Mouse (Mus musculus) stomach, postnatal 0 days (tissue): ENCODE results near the gene Cox8c. TPM values are rescaled to one million over a fixed set of nuclear protein-coding genes. Genes with fewer than 3 reads are reported as not detected.

Experiments used
- ATAC-seq: fragments of 200-750 bp; cut with Nextera tagmentation; 2 replicates; pipeline ENCODE4 v1.8.0; 2017; ENCODE audit not compliant: low FRiP score, low TSS enrichment
- DNase-seq: peaks from one replicate; pipeline ENCODE4 v3.0.0-alpha.2; 2016; ENCODE audit warnings: low spot score
- H3K27ac ChIP-seq: fragments of 300-500 bp; sonication (generic); replicated peaks from 2 replicates; pipeline ENCODE4 v1.5.1; 2014; ENCODE audit warnings: mild to moderate bottlenecking, control low read depth
- H3K27me3 ChIP-seq: fragments of 300-500 bp; sonication (generic); 2 replicates; pipeline ENCODE4 v1.6.1; 2014; ENCODE audit warnings: low read length; ENCODE audit not compliant: control insufficient read depth, insufficient read depth
- H3K36me3 ChIP-seq: fragments of 300-500 bp; sonication (generic); 2 replicates; pipeline ENCODE4 v1.6.1; 2014; ENCODE audit warnings: low read length, mixed read lengths; ENCODE audit not compliant: control insufficient read depth, insufficient read depth
- H3K4me1 ChIP-seq: fragments of 300-500 bp; sonication (generic); replicated peaks from 2 replicates; pipeline ENCODE4 v1.6.1; 2014; ENCODE audit warnings: antibody characterized with exemption; ENCODE audit not compliant: control insufficient read depth, insufficient read depth
- H3K4me2 ChIP-seq: fragments of 300-500 bp; sonication (generic); replicated peaks from 2 replicates; pipeline ENCODE4 v1.6.1; 2014; ENCODE audit warnings: low read depth, mild to moderate bottlenecking, control low read depth, moderate library complexity
- H3K4me3 ChIP-seq: fragments of 300-500 bp; sonication (generic); 2 replicates; pipeline ENCODE4 v1.5.1; 2014; ENCODE audit warnings: low read depth, low read length, control low read depth
- H3K9ac ChIP-seq: fragments of 300-500 bp; sonication (generic); 2 replicates; pipeline ENCODE4 v1.6.1; 2014; ENCODE audit warnings: mild to moderate bottlenecking, low read length, control low read depth, mixed read lengths
- H3K9me3 ChIP-seq: fragments of 300-500 bp; sonication (generic); 2 replicates; pipeline ENCODE4 v1.6.1; 2016; ENCODE audit warnings: low read length; ENCODE audit not compliant: control insufficient read depth
- CTCF ChIP-seq: IDR thresholded peaks from 2 replicates; pipeline ENCODE4 v1.5.1; 2016; ENCODE audit warnings: antibody characterized with exemption, low read depth, mild to moderate bottlenecking, moderate library complexity
- EP300 ChIP-seq: optimal IDR thresholded peaks from 2 replicates; pipeline ENCODE3; 2016; ENCODE audit warnings: antibody characterized with exemption
- WGBS: fragments of 180-500 bp; shearing (Covaris S2); extraction: QIAGEN DNeasy Blood & Tissue Kit; methylation state at CpG from one replicate; pipeline ENCODE4 v1.1.7; 2014; 5-methylcytosine and 5-hydroxymethylcytosine counted together
- polyA plus RNA-seq: library from polyadenylated mRNA; unstranded; fragments of >200 nt; fragmentation: Nextera tagmentation; extraction: Ambion mirVana; gene quantifications from 2 replicates; pipeline ENCODE4 v1.2.1, GENCODE M21; 2015

The Cox8c gene
- polyA plus RNA-seq, 1 experiment from 2014 or later, result not detected

DNA sequence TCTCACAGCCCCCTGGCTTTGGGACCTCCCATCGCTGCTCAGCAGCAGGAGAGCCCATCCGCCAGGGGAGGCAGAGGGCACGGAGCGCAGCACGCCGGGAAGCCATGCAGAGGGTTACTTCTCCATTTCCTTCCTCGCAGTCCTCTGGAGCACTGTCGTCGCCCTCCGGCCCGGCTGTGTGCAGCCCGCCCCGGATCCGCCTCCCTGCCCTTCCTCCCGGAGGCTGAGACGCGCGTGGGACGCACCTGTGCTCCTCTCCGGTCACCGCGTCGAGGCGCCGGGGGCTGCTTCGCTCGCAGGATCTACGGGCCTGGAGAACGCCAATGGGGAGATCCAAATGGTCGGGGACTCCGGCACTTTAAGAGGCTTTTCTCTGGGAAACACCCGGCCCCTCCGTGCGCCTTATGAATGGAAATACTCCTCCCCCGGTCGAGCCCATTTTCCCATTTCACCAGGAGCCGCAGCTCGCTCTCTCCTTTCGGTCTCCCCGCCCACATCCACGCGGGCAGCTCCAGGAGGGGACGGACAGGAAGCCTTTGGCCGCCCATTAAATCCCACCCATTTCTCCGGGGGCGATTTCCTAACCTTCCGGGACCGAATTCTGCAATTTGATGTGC is 49.8 kb downstream of the Cox8c start, which contains the start of gene Unc79:
Gene Unc79 (plus strand): TSS at position 82 of the 617 bp plus-strand sequence.
- ATAC-seq, result peak; percentile 57
- H3K36me3 ChIP-seq, result no peaks in the 10 kb centered on the region
- H3K9me3 ChIP-seq, result no peaks in the 10 kb centered on the region
- peak; percentile 47 for DNase-seq
- peak within 1 kb of the TSS; percentile 78 for H3K4me2 ChIP-seq
- under 1% methylated on average over 48 of the region's 48 CpGs for WGBS
- no peak within 1 kb of the TSS for H3K9ac ChIP-seq
- 0 out of 2 replicates have a peak, but pooled peaks cover 2% of the 10 kb centered on the region for H3K4me1 ChIP-seq
- no peaks in the 10 kb centered on the region for H3K27me3 ChIP-seq
- peak; percentile 41 for TF ChIP-seq CTCF
- no peak for TF ChIP-seq EP300
- H3K4me3 ChIP-seq, result peak within 1 kb of the TSS; percentile 45
- no peak within 1 kb of the TSS for H3K27ac ChIP-seq

DNA sequence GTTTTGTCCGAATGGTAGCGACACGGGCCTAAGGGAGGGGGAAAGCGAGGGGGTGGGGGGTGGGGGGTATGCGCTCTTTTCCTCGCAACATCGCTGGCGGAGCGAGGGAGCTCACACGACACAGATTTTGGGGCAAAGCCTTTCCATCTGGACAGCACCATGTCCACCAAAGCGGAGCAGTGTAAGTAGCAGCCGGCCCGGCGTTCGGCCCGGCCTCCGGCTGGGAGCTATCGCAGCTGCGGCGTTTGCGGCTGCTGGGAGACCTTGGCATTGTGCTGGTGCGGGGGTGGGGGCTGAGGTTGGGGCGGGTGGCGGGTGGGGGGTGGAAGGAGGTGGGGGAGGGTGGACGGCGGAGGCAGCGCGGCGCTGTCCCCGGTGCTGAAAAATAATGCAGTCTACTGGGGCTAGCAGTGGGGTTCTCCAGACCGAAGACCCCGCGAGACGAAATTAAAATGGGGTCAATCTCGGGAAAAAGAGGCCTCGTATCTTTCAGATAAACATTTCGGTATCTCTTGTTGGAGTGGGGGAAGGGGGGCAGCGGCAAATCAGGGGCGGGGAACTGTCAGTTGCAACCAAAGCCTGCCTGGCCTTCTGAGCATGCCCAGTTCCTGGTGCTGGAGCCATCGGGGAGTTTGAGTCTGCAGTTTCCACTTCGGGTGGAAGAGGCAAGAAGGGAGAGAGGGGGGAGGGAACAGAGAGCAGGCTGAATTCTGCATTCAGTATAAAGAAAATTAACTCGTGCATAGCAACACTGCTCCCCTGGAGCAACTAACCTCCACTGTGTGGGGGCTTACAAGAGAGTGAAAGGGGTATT is 50.5 kb downstream of the Cox8c start:
- under 1% methylated on average over 39 of the region's 42 CpGs for WGBS
- Histone ChIP-seq H3K9ac (no peak overlapping the region), H3K9me3 (no peaks in the 10 kb centered on the region), H3K4me1 (0 out of 2 replicates have a peak, but pooled peaks cover 2% of the 10 kb centered on the region), H3K36me3 (no peaks in the 10 kb centered on the region), H3K27me3 (no peaks in the 10 kb centered on the region), H3K4me2 (peak overlapping the region; percentile 78), H3K27ac (no peak overlapping the region), H3K4me3 (peak overlapping the region; percentile 45)
- DNase-seq (peak; percentile 55), ATAC-seq (peak; percentile 64; the same call in 1 of the 2 replicates)
- TF ChIP-seq EP300, result no peak
- TF ChIP-seq CTCF, result no peak

Other genes starting within 250 kb of the Cox8c start
- gene Itpk1, start 194.4 kb upstream of the Cox8c start, polyA plus RNA-seq, result 21.5 and 26.7 TPM in 2 replicates
- gene Moap1, start 155.7 kb upstream of the Cox8c start, polyA plus RNA-seq, result 8.1 and 9.5 TPM in 2 replicates
- 10.5 and 10.9 TPM in 2 replicates for gene Tmem251, start 155.6 kb upstream of the Cox8c start, polyA plus RNA-seq
- not detected in 2 replicates for gene Gm28051, start 141.6 kb upstream of the Cox8c start, polyA plus RNA-seq
- gene Gon7, start 141.5 kb upstream of the Cox8c start, polyA plus RNA-seq, result 13.6 and 14.7 TPM in 2 replicates
- 16.1 and 16.3 TPM in 2 replicates for gene Ubr7, start 141.3 kb upstream of the Cox8c start, polyA plus RNA-seq
- gene Gm20604, start 140.6 kb upstream of the Cox8c start, polyA plus RNA-seq, result 10.3 and 10.6 TPM in 2 replicates
- 8.4 and 9.0 TPM in 2 replicates for gene Btbd7, start 20.8 kb upstream of the Cox8c start, polyA plus RNA-seq
- gene Unc79, start 49.5 kb downstream of the Cox8c start, polyA plus RNA-seq, result 0.15 and 0.17 TPM in 2 replicates